Mouse (Mus musculus): ENCODE data around the gene 9630041A04Rik. TPM values are rescaled to one million over a fixed set of nuclear protein-coding genes. Genes with fewer than 3 reads are reported as not detected.

The 9630041A04Rik gene
- polyA plus RNA-seq, 1 experiment from 2014 or later = not detected

DNA sequence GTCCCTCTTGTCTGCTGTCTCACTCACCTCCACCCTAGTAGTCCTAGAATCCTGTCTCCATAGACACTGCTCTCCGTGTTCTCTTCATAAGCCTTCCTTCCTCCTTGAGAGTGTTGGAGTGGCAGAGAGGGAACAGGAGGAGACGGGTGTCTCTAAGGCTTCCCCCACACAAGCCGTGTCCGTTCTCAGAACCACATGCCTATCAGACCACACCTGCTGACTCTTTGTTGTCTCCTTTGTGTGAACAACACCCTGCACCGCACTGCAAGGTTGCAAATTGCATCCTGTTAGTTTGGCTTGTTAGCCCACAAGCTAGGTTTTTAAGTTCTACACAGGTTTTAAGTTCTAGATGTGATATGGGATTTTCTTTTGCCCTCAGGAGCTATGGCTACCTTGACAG lies 57.7 kb downstream of the 9630041A04Rik start:
- POLR2A ChIA-PET = no interaction called here
- H3K27me3 ChIP-seq = no peaks in the 10 kb centered on the region
- ATAC-seq = no peak
- in situ Hi-C loops (cut with MboI; ENCODE audit: low pct_unique_long_range_greater_than_20kb) = no loop called here
- no peak for DNase-seq (ENCODE audit: low read depth, low spot score)
- no peak for TF ChIP-seq CTCF (IDR thresholded peaks at IDR 0.05)
- CTCF ChIA-PET = no interaction called here

DNA sequence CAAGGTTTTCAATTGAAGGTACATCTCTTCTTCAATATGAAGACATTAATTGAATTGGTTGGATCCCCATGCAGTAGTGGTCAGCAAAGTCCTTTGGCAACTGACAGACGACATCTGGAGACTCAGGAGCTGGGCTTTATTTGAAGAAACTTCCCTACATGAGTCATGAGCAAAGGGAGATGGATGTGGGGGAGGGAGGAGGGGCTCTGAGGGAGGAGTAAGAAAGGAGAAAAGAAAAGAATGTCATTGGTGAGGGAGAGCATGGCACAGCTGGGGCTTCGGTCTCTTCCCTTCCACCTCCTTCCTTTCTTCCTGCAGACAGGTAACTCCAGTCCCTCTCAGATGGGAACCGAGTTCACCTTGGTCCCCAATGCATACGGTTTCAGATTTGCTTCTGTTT lies 61.2 kb downstream of the 9630041A04Rik start:
- H3K27me3 ChIP-seq = no peaks in the 10 kb centered on the region
- CTCF ChIA-PET = no interaction called here
- POLR2A ChIA-PET = no interaction called here
- TF ChIP-seq CTCF (IDR thresholded peaks at IDR 0.05) = no peak
- no peak for ATAC-seq
- in situ Hi-C loops (cut with MboI; ENCODE audit: low pct_unique_long_range_greater_than_20kb) = no loop called here
- no peak for DNase-seq (ENCODE audit: low read depth, low spot score)

DNA sequence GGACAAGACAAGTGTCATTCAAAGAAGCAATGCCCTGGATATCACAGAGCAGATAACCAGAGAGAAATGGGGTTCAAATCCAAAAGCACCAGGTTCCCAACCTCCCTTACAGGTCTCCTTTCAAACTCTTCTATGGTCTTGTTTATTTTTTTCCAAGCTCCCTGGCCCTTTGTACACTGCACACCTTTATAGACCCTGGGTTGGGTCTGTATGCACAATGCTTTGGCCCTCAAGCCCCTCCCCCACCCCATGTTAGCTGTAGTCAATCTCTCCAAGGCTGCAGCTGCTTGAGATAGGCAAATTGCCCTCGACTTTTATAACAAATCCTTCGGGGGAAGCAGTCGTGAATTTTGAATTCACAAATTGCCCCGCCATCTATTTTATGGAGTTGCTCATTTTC lies 63.2 kb downstream of the 9630041A04Rik start:
- DNase-seq (ENCODE audit: low read depth, low spot score) (no peak), ATAC-seq (no peak)
- ChIA-PET CTCF (no interaction called here), POLR2A (no interaction called here)
- no peaks in the 10 kb centered on the region for H3K27me3 ChIP-seq
- in situ Hi-C loops (cut with MboI; ENCODE audit: low pct_unique_long_range_greater_than_20kb) = no loop called here
- no peak for TF ChIP-seq CTCF (IDR thresholded peaks at IDR 0.05)

DNA sequence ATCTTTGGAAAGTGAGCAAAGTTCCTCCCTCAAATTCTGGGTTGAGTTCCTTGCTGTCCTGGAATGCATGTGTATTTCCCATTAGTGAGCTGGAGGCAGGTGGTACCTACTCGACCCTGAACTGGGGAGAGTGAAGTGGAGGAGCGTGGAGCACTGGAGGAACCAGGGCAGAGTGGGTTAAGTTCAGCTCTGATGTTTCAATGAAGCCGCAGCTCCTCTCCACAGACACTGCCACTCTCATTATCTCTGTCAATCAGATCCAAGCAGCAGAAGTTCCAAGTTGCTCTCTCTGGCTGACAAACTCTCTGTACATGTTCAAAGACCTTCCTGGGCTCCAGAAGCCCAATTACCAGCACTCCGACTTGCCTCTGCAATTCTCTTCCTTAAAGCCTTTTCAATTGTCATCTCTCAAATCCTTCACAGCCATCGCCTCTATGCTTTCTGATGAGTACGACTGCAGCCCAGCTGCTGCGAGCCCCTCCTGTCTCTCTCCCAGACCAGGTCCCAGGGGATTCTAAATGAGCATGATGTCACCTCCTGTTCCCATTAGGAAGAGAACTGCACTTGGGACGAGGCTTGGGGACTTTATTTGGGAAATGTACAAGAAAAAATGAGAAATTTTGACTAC lies 72.4 kb downstream of the 9630041A04Rik start:
- in situ Hi-C loops (cut with MboI; ENCODE audit: low pct_unique_long_range_greater_than_20kb) = no loop called here
- TF ChIP-seq CTCF (IDR thresholded peaks at IDR 0.05) = no peak
- H3K27me3 ChIP-seq = no peaks in the 10 kb centered on the region
- ChIA-PET CTCF (no interaction called here), POLR2A (interaction anchor here (0.6 kb wide), 1 partner anchor 921 kb away, joined by 3 read pairs; no protein-coding TSS in a partner anchor)
- DNase-seq (ENCODE audit: low read depth, low spot score) (no peak), ATAC-seq (no peak)

DNA sequence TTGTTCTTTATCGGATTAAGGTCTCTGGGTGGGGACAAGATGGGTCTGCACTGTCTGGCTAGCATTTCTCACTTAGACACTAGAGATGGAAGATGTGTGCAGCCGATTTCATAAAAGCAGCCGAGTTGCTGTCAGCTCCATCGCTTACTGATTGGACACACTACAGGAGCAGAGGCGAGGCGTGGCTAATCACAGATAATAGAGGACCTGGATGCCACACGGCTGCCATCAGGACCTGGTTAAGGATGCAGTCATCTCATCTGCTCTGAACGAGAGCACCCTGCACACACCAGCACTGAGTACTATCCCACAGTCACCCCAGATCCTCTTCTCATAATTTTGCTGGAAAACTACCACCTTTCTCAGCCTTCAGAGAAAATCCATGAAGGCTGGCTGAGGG lies 73.2 kb downstream of the 9630041A04Rik start:
- DNase-seq (ENCODE audit: low read depth, low spot score) (no peak), ATAC-seq (no peak)
- in situ Hi-C loops (cut with MboI; ENCODE audit: low pct_unique_long_range_greater_than_20kb) = no loop called here
- no peaks in the 10 kb centered on the region for H3K27me3 ChIP-seq
- POLR2A ChIA-PET = no interaction called here
- no peak for TF ChIP-seq CTCF (IDR thresholded peaks at IDR 0.05)
- CTCF ChIA-PET = no interaction called here

DNA sequence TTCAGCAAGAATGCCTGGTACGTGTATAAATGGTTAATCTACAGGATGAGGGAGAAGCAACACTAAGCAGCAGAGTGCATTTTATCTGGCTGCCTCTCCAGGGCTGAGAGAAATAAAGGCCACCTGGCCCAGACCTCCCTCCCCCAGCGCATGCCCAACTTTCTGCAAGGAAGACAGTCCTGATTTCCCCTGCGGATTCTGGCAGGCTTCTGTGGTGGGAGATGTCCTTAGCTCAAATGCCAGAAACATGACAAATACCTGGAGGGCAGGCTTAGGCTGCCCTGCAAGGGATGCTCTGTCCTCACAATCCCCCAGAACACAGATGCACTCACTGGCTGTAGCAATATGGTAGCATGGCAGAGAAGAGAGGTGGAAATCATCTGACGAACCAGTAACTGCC lies 76.4 kb downstream of the 9630041A04Rik start:
- ChIA-PET POLR2A (no interaction called here), CTCF (no interaction called here)
- ATAC-seq (no peak), DNase-seq (ENCODE audit: low read depth, low spot score) (no peak)
- TF ChIP-seq CTCF (IDR thresholded peaks at IDR 0.05) = no peak
- in situ Hi-C loops (cut with MboI; ENCODE audit: low pct_unique_long_range_greater_than_20kb) = no loop called here
- H3K27me3 ChIP-seq = no peaks in the 10 kb centered on the region

DNA sequence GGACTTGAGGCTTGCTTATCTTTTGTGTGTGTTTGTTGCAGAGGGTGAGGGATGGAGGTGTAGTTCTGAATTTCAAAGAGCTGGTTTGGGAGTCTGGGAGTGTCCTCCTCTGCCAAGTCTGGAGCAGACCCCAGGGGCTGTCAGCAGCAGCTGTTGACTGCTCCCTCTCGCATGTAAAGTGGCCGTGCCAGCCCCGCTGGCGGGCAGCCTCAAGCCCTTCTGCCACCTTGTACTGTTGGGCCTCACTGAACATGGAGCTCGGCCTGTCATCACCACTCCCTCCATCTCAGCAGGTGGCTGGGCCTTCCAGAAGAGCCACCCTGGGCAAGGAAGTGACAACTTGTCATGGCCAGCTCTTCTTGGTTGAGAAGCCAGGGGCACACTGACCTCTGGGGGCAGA lies 77.4 kb downstream of the 9630041A04Rik start:
- no peak for DNase-seq (ENCODE audit: low read depth, low spot score)
- no peak for ATAC-seq
- in situ Hi-C loops (cut with MboI; ENCODE audit: low pct_unique_long_range_greater_than_20kb) = no loop called here
- TF ChIP-seq CTCF (IDR thresholded peaks at IDR 0.05) = no peak
- ChIA-PET POLR2A (interaction anchor here (0.5 kb wide), 1 partner anchor 17 kb away, joined by 3 read pairs; no protein-coding TSS in a partner anchor), CTCF (no interaction called here)
- no peaks in the 10 kb centered on the region for H3K27me3 ChIP-seq

DNA sequence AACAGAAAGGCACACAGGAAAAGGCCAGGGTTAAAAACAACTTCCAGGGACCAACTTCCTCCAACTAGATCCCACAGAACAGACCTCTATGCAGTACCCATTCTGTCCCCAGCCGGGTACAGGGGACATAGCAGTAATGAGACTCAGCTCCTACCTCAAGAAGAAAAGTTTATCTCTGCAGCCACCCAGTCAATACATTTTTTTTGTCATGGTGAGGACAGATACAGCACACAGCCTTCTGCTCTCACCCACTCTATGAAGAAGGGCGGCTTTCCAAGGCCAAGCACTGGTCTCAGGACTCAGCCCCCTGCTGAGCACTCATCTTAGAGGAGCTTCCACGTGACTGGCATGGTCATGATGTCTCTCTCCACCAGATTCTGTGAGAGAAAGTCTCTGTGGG lies 78.5 kb downstream of the 9630041A04Rik start:
- ChIA-PET CTCF (no interaction called here), POLR2A (no interaction called here)
- in situ Hi-C loops (cut with MboI; ENCODE audit: low pct_unique_long_range_greater_than_20kb) = no loop called here
- TF ChIP-seq CTCF (IDR thresholded peaks at IDR 0.05) = no peak
- ATAC-seq = no peak
- no peak for DNase-seq (ENCODE audit: low read depth, low spot score)
- H3K27me3 ChIP-seq = no peaks in the 10 kb centered on the region

DNA sequence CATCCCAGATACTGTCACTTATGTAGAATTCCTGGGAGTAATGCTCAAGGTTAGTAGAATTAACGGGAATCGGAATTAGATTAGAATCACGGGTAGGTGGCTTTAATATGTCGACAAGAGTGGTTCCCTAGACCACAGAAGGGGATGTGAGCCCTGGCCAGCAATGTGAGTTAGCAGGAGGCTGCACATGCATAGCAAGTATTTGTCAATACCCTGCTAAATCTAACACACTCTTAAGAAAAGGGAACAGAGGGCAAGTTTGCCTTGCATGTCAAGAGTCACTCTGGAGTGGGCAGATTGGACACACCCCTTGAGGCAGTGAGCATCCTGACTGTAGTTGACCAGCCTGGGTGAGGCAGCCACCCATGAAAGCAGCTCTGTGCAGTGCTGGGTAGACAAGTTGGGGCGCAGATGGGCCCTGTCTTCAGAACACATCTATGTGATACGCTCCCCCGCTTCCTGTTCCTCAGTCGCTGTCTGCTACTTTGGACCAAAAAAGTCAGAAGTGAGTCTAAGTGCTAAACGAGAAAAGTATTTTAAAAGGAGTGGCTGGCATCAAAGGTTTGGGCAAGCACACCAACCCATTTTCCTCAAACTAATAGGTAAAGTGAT lies 80.5 kb downstream of the 9630041A04Rik start:
- POLR2A ChIA-PET = no interaction called here
- TF ChIP-seq CTCF (IDR thresholded peaks at IDR 0.05) = no peak
- peaks cover 5% of the 10 kb centered on the region for H3K27me3 ChIP-seq
- no peak for DNase-seq (ENCODE audit: low read depth, low spot score)
- CTCF ChIA-PET = no interaction called here
- ATAC-seq = no peak
- in situ Hi-C loops (cut with MboI; ENCODE audit: low pct_unique_long_range_greater_than_20kb) = no loop called here

DNA sequence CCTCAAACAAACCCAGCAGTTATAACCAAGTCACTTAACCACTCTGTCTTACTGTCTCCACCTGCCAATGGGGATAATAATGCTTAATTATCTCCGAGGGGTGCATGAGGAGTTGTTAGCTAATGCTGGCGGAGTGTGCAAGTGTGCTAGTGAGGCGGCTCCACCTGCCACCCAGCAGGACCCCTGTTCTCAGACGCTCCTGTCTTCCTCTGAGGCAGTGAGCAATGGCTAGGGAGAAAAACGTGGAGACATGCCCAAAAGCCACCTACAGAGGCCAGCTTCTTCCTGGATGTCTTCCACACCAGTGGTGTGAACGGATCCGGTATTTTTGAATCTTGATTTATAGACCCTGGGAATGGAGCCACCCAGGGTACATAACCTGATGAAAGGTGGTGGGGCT lies 83.7 kb downstream of the 9630041A04Rik start:
- no peak for ATAC-seq
- in situ Hi-C loops (cut with MboI; ENCODE audit: low pct_unique_long_range_greater_than_20kb) = no loop called here
- no peak for TF ChIP-seq CTCF (IDR thresholded peaks at IDR 0.05)
- H3K27me3 ChIP-seq = peaks cover 9% of the 10 kb centered on the region
- ChIA-PET POLR2A (no interaction called here), CTCF (no interaction called here)
- no peak for DNase-seq (ENCODE audit: low read depth, low spot score)

DNA sequence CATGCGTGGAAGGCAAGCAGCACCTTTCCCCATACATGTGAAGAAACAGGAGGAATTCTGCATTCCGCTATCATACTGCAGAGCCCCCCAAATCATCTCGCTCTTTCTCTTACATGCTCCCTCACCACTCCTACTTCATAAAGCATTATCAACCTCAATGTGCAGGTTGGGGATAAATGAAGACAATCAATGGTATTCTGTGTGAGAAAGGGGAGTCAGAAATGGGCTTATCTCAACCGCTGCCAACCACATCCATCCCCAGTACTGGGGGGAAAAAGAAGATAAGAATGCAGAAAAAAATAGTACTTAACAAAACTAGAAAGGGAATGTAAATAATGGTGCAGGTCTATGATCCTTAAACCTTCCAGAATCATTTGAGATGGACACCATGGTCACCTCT lies 84.2 kb downstream of the 9630041A04Rik start:
- CTCF ChIA-PET = no interaction called here
- no peak for DNase-seq (ENCODE audit: low read depth, low spot score)
- TF ChIP-seq CTCF (IDR thresholded peaks at IDR 0.05) = no peak
- POLR2A ChIA-PET = no interaction called here
- in situ Hi-C loops (cut with MboI; ENCODE audit: low pct_unique_long_range_greater_than_20kb) = no loop called here
- no peak for ATAC-seq
- peaks cover 9% of the 10 kb centered on the region for H3K27me3 ChIP-seq

DNA sequence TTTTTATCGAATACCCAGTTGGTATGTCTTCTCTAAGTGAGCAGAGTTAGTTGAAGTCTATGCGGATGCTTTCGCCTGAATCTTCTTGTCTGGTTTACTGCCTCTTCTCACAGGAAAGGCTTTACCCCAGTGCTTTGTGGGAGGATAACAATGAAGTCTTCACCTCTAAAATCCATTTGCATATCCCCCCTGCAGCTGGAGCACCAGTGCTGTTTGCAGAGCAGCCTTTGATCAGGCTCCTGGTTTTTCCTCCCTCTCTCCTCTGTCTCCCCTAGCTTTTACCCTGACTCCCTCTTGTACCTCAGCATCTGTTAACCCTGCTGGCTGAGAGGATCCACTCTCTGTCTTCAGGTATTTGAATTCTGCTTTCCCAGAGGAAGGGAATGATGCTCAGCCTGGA lies 88.5 kb downstream of the 9630041A04Rik start:
- DNase-seq (ENCODE audit: low read depth, low spot score) (no peak), ATAC-seq (no peak)
- CTCF ChIA-PET = no interaction called here
- in situ Hi-C loops (cut with MboI; ENCODE audit: low pct_unique_long_range_greater_than_20kb) = no loop called here
- H3K27me3 ChIP-seq = peaks cover 9% of the 10 kb centered on the region
- no peak for TF ChIP-seq CTCF (IDR thresholded peaks at IDR 0.05)
- POLR2A ChIA-PET = no interaction called here

Data from Patski (cell line).